Mouse (Mus musculus): Measurements from ENCODE around the gene Dvl1.

Dvl1 gene

DNA sequence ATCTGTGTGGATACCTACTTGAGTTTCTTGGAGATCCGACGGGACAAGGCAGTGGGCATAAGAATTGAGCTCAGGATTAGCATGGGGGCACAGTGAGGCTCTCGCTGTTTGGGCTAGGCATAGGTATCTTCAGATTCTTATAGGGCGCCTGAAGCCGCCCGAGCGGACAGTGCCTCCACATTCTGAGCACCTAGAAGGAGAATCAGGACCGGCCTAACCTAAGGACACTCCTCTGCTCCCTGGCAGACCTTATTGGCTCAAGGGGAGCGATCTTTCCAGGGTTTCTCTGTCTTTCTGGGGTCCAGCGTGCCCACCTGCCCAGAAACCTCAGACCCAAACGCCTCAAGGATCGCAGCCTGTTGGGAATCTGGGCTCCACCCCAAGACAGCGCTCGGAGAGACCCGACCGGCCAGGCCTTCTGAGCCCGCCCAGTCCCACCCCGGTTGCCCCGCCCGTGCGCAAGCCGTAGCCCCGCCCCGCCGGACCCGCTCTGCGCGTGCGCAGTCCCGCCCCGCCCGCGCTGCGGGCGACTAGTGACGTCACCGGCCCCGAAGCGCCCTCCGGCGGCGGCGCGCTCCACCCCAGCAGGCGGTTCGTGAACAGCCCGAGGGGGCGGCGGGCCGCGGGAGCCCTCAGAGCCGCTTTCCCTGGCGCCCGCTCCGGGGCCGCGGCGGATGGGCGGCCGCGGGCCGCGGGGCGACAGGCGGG is at the start of gene Dvl1:
Dvl1 (plus strand) TSS at position 532 of the 708 bp plus-strand sequence.
- DNase-seq (ENCODE audit: low spot score): peak; percentile 51

DNA sequence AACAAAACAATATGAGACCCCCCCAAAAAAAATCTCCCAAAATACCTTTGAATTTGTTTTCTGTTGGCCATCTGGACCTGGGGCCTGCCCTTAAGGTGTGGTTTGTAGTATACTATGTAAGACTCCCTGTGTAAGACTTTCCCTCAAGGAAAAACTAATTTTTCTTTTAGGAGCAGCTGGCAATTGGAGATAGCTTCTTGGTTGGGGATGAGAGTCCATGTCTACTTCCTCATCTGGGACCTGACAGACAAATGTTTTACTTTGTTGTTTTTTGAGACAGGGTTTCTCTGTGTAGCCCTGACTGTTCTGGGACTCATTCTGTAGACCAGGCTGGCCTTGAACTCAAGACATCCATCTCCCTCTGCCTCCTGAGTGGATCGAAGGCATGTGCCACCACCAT is 45.1 kb upstream of the Dvl1 start:
- no peak for DNase-seq (ENCODE audit: low spot score)

DNA sequence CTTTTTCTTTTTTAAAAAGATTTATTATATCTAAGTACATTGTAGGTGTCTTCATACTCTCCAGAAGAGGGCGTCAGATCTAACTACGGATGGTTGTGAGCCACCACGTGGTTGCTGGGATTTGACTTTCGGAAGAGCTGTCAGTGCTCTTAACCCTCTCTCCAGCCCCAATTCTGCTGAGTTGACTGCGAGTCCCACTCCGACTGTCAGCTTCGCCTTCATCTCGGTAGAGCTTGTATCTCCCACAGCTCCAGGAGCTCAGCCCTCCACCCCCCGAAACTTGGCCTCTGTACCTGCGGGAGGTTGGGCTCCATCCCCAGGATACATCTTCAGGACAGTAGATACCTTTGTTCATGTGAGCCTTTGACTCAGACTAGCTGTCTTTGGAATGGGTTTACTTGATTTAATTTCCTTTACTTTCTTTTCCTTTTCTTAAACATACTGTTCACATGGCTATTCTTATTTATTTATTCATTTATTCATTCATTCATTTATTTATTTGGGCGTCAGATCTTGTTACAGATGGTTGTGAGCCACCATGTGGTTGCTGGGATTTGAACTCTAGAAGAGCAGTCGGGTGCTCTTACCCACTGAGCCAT is 44.4 kb upstream of the Dvl1 start, which contains the start of gene Mrpl20:
Mrpl20 (plus strand) TSS at position 138 of the 599 bp plus-strand sequence.
- no peak for DNase-seq (ENCODE audit: low spot score)

DNA sequence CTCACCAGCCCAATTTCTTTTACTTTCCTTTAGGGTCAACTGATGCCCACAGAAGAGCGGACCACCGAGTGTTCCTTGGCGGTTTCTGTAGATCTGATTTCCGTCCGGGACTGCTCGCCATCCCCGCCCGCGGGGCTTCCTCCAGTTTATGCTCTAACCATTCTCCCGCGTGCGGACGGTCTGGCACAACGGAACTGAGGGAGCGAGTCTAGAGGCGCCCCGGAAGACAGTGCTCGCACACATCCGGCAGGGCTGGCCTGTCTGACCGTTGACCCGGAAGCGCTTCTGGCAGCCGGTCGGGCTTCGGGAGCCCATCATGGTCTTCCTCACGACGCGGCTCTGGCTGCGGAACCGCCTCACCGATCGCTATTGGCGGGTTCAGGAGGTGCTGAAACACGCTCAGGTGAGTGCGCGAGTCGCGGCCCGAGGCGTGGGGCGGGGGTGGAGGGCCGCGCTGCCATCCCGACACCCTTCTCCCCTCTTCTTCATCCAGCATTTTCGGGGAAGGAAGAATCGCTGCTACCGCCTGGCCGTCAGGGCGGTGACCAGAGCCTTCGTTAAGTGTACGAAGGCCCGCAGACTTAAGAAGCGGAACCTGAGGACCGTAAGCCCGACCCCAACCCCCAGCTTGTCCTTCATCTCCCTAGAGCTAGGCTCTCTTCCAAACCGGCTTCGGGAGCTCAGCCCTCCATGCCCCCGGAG is 43.7 kb upstream of the Dvl1 start:
- peak; percentile 85 for DNase-seq (ENCODE audit: low spot score)

DNA sequence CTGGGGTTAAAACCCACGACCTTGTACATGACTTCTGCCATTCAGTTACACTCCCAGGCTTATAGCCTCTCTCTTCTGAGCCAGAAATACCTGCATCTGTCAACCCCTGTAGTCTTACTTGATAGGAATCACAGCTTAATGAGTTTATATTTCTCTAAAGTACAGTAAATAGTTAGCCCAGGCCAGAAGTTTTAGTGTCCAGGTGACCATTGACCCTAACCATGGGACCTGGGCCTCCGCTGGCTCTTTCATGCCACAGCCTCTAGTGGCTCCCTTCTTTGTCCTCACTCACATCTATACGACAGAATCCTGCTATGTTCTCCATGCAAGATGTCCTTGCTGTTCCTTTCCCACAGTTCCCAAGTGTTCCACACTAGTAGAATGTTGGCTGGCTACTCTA is 39.4 kb upstream of the Dvl1 start:
- DNase-seq (ENCODE audit: low spot score): no peak

DNA sequence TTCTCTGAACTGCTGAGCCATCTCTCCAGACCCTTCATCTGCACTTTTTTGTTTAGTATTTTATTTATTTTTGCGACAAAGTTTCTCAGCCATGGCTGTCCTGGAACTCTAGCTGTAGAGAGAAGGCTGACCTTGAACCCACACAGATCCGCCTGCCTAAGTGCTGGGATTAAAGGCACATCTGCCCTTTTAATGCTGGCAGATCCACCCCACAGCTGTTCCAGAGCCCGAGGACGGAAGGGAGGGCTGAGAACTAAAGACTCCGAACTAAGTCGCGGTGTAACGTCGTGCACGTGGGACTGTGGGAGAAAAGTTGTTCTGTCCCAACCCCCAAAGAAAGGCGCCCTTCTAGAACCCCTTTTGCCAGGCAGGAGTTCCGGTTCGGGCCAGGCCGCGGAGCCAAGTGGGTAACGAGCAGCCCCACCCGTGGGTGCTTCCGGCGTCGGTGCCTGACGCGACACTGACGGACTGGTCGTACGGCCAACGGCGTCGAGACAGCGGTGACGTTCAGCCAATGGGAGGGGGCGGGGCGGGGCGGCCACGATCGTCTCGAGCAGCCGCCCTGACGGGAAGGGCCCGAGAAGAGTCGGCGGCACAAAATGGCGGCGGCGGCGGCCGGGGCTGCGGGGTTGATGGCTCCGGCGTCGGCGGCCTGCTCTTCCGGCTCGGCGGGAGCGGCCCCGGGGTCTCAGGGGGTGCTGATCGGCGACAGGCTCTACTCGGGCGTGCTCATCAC is 35.1 kb upstream of the Dvl1 start, which contains the start of gene Ccnl2:
Ccnl2 (plus strand) TSS at position 561 of the 736 bp plus-strand sequence.
- DNase-seq (ENCODE audit: low spot score): peak; percentile 52

DNA sequence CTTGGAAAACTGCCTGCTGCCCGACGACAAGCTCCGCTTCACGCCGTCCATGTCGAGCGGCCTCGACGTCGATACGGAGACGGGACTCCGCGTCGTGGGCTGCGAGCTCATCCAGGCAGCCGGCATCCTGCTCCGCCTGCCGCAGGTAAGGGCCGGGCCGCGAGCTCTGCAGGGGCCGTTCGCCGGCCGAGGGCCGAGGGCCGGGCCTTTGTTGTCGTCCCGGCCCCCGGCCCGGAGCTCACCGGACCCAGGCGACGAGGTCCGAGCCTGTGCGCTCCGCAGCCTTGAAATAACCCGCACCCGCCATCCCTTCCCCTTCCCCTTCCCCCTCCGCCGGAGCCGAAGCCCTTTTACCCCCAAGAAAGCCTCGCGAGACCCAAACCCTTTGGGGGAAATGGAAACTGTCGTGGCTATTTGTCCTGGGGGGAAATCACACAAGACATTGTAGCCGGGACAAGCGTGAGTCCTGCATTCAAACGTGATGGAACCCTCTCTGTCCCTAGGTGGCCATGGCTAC is 34.5 kb upstream of the Dvl1 start:
- DNase-seq (ENCODE audit: low spot score): no peak

DNA sequence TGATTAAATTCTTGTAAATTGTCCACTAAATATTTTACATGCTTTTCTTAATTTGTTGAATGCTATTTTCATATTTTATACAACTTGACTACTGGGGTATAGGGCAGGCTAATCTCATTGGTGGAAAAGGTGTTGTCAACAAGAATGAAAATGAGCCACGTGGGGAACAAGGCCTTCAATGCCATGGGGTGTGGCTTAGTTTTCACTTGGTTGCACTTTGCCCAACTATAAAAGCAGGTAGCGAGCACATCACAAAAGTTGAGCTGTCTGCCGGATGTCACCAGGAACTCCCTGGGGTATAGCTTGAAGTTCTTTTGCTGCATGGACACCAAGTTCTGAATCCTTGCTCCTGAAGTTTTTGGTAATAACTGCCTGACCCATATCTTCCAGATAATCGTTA is 29.7 kb upstream of the Dvl1 start:
- no peak for DNase-seq (ENCODE audit: low spot score)

DNA sequence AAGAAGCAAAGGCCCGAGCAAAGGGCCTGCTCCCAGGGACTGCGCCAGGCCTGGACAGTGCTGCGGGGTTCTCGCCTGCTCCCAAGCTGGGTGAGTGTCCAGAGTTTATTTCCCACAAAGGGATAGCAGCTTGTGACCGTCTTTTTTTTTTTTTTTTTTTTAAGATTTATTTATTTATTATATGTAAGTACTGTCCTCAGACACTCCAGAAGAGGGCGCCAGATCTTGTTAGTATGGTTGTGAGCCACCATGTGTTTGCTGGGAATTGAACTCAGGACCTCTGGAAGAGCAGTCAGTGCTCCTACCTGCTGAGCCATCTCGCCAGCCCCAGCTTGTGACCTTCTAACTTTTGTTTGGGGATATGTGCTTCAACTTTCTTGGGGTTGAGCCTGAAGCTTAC is 26.2 kb upstream of the Dvl1 start:
- DNase-seq (ENCODE audit: low spot score): no peak

DNA sequence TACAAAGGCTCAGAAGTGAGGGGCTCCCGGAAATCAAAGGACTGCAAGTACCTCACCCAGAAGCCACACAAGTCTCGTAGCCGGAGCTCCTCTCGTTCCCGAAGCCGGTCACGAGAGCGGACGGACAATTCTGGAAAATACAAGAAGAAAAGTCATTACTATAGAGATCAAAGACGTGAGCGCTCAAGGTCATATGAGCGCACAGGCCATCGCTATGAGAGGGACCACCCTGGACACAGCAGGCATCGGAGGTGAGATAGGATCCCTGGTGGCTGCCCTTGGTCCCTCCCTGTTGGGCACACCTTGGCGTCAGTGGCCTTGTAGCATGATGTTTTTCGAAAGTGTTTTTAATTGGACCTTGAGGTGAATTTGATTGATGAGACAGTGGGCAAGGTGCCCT is 23.8 kb upstream of the Dvl1 start:
- DNase-seq (ENCODE audit: low spot score): no peak

DNA sequence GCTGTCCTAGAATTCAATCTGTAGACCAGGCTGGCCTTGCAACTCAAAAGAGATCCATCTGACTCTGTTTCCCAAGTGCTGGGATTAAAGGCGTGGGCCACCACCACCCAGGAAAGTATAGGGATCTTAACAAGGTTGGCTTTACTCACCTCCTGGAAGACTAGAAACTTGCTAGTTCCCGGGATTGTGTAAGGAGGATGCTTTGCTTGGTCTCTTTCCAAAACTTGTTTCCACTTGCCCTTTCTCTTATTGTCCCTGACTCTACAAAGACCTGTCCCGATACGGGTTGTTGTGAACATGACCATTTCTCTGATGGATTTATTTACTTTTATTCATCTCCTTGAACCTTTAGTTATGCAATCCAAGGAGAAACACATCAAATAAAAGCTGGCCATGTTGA is 17.3 kb upstream of the Dvl1 start:
- DNase-seq (ENCODE audit: low spot score): no peak

DNA sequence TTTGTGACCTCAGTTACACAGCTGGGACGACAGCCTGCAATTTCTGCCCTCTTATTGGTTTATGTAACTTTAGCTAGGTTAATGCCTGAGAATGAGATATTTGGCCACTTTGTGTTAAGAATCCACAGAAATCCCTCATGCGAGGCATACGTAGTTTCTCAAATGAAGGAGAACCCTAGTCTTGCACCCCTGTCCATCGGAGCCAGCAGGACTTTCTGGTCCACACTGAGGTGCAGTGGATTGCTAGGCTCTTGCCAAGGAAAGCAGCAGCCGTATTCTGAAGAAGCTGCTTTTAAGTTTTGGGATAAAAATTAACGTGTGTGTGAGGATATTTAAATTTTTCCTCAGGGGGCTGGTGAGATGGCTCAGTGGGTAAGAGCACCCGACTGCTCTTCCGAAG is 16.6 kb upstream of the Dvl1 start:
- DNase-seq (ENCODE audit: low spot score): no peak

DNA sequence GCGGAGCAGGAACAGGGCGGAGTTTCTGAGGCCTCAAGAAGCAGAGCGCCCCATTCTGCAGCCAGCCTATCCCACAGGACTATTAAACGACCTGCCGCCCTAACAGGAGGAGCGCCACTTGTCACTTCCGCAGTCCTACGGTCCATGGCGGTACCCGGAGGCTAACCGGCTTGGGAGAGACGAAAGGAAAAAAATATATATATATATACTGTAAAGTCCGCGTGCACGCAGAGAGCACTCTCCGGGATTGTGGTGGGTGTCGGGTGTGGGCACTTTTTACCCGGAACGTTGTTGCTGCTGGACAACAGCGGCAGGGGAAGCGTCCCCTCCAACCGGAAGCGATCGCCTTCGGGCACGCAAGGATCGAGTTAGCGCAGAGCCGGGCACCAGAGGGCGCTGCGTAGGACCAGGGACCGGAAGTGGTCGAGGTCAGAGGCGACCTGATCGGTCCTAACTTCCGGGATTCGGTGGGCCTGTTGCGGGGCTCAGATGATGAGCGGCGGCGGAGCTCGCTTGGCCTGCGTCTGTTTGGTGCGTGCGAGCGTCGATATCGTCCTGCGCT is 15.9 kb upstream of the Dvl1 start, which contains the start of gene Aurkaip1:
Aurkaip1 (plus strand) TSS at position 68 of the 562 bp plus-strand sequence.
- DNase-seq (ENCODE audit: low spot score): peak; percentile 82

DNA sequence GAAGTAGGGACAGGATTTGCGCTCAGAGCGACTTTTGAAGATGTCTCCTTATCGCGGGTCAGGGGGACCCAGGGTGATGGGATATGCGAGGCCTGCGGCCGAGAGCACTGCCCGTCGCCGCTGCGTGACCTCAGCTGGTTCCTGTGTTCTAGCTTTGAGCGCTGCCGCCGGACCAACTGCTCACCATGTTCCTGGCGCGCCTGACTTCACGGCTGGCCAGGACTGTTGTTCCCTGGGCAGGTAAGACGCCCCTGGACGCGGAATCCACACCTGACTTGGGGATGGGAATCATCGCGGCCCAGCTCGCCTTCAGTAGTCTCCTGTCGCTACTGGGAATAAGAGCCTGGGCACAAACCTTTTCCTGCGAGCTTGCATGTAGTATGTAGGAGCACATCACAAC is 15.4 kb upstream of the Dvl1 start:
- no peak for DNase-seq (ENCODE audit: low spot score)

DNA sequence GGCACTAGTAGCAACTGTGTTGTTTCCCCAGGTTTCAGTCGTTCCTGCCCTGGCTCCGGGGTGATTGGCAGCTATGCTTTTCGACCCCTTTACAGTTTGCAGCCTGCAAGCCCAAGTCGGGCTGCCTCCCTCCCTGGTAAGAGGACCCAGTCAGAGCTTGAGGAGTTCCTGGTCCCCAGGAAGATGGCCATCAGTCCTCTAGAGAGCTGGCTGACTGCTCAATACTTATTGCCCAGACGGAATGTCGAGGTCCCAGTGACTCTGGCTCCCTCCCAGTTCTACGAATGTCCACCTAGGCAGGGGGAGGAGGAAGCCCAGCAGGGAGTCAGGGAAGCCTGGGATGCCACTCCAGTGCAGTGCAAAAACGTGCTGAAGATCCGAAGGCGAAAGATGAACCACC is 14.9 kb upstream of the Dvl1 start:
- DNase-seq (ENCODE audit: low spot score): no peak

DNA sequence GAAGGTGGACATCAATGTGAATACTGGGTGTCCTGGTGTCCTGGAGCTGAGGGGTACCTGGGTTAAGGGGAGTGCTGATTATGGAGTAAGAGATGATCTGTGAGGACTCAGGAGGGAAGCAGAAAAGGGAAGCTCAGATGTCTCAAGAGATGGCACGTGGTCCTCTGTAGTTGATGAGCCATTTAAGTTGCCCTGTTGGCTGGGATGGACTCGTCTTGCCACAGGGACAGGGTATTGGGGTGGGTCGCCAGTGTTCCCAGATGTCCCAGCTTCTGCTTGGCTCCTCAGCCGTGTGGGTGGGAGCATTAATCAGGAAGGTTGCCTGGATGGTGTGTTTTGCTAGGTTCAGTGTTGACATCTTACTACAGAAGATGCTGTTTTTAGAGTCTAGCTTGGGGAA is 14.0 kb upstream of the Dvl1 start:
- DNase-seq (ENCODE audit: low spot score): no peak

DNA sequence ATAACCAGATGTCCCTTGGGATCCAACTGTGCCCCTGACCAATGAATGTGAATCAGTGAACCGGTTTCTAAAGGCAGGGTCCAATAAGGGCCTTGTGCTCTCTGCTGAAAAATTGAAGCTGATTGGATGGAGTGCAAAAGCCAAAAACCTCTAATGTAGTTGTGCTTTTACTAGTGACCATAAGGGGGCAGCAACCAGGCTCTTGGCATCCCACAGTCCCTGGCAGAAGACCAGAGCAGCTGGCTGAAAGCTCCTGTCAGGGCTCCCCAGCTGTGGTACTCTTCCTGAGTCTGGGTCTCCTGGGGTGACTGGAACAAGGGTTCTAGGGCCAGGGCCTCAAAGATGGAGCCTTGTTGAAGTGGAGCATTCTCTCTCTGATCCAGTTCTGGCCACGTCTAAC is 13.4 kb upstream of the Dvl1 start:
- DNase-seq (ENCODE audit: low spot score): peak; percentile 57

DNA sequence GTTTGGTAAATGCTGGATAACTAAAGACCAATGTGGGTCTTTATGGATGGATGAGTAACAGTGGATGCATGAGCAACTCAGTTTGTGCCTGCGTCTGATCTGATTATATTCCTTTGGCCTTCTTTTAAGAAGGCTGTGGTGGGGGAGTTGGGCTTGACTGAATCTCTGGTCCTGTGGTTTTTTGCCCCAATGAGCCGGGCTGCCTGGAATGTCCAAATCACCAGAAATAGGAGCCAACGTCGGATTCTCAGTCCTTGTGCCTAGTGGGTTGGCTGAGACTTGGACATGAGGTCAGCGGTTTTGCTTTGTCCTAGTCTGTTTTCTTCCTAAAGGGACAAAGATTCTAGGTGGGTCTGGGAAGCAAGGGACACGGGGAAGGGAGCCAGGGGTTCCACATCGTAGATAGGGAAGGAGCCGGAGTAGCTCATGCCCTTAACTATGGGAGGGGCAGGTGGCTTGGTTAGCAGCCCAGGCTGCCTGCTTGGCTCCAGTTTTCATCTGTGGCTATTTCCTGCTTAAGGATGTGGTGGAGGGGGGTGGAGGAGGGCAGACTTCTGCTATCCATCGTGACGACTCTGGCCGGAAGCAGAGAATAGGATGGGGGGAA is 9.7 kb upstream of the Dvl1 start:
- DNase-seq (ENCODE audit: low spot score): no peak

DNA sequence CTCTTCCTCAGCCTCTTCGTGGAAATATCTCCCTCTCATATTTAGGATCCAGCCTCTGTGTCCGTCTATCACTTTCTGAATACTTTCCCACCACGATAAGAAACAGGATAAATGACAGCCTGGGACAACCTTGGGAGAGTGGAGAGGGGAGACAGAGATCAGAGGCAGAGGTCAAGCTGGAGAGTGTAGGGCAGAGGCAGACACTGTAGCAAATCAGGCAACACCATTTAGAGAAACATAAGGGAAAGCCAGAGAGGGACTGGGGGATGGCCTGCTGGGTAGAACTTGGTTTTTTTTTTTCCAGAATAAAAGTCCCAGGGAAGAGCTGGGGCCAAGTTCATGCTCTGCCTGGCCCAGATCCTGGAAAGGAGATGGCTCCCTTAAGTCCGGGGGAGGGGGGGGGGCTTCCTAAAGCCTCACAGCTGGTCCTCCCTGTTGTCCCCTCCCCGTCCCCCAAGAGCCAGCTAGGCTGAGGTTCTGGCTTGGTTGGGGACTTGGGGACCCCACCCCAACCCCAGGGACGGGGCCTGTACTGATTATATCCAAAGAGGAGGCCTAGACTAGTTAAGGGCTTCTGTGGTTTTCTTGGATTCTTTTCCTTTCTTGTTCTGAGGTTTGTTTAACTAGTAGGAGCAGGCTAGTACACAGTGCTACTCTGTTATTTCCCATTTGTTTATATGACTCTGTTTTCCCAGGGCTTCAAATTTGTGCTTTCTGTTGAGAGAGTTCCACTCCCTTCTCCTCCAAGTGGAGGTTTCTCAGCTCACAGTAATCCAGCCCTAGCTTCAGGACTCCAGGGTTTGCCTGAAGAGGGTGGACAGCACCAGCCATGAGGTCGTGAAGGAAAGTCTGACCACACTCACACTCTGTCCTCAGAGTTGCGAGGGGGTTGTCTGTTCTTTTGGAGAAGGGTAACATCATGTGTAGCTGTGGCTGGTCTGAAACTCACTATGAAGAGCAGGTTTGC is 8.7 kb upstream of the Dvl1 start:
- DNase-seq (ENCODE audit: low spot score): no peak

DNA sequence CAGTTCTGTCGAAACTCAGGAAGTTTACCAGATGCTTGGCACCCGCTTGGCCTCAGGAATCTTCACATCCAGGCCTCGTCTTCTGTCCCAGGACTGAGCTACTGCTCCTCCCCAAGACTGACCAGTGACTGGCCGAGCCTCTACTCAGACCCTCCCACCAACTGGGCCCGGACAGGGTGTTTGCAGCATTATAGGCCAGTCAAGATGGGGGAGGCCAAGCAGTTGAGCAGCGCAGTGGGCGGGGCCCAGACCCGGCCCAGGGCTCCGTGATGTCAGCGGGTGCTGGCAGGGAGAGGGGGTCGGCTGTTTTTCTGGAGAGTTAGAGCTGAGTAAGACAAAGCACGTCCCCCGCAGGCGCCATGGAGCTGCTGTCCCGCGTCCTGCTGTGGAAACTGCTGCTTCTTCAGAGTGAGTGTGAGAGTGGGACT is 7.7 kb upstream of the Dvl1 start, which contains the start of gene Mxra8:
Mxra8 (plus strand) TSS at position 198 of the 428 bp plus-strand sequence.
- DNase-seq (ENCODE audit: low spot score): no peak
